ENCODE assay signal across 8 mouse cellular contexts in genomic region chr17:5491801-5492745, GRCm38 (mm10). TPM values are rescaled to one million over a fixed set of nuclear protein-coding genes. Genes with fewer than 3 reads are reported as not detected.
DNase-seq lines count a peak whose midpoint lies in the region; ATAC-seq and TF ChIP-seq lines count a peak whose summit lies in the region.

Zdhhc14 (plus strand) TSS chr17:5492557.

- peaks cover 29% of the 10 kb centered on the region for H3K27me3 ChIP-seq in CH12.LX (replicated peaks)
- H3K27me3 ChIP-seq in heart, embryonic 13.5 days (replicated peaks) = peaks cover 43% of the 10 kb centered on the region
- peaks cover 2% of the 10 kb centered on the region; the same call in 1 of the 2 replicates for H3K27me3 ChIP-seq in liver, embryonic 11.5 days (replicated peaks; ENCODE audit: control insufficient read depth, insufficient read depth, low read length)
- H3K27me3 ChIP-seq in myocyte (ENCODE audit: control insufficient read depth, insufficient read depth, insufficient read length) = peaks cover 32% of the 10 kb centered on the region

- peak within 1 kb of the TSS; percentile 94 for H3K4me2 ChIP-seq in CH12.LX (ENCODE audit: insufficient read depth, low read depth, poor library complexity, severe bottlenecking)
- H3K4me2 ChIP-seq in heart, embryonic 13.5 days = peak within 1 kb of the TSS; percentile 100
- peak within 1 kb of the TSS; percentile 100 for H3K4me2 ChIP-seq in liver, embryonic 11.5 days
- H3K4me2 ChIP-seq in myocyte (ENCODE audit: low read depth) = peak within 1 kb of the TSS; percentile 99

- H3ac ChIP-seq in myocyte (ENCODE audit: control insufficient read depth, insufficient read length) = peak within 1 kb of the TSS; percentile 33

- TF ChIP-seq CTCF in CH12.LX (conservative IDR thresholded peaks at IDR 0.05 in 1 of 2, IDR thresholded peaks at IDR 0.05 in 1 of 2; ENCODE audit: low read depth in 2 of 2, low read length in 2 of 2) = no peak

- in situ Hi-C loops in CH12.LX (cut with MboI; ENCODE audit: low pct_ligation_motif_present, low pct_unique_long_range_greater_than_20kb, low sequenced_read_pairs) = no loop called here

- H3K9me3 ChIP-seq in CH12.LX (replicated peaks; ENCODE audit: low read length) = no peaks in the 10 kb centered on the region
- H3K9me3 ChIP-seq in heart, embryonic 13.5 days = no peaks in the 10 kb centered on the region
- no peaks in the 10 kb centered on the region for H3K9me3 ChIP-seq in liver, embryonic 11.5 days (ENCODE audit: control insufficient read depth, low read length)

- no peak for TF ChIP-seq RAD21 in CH12.LX (IDR thresholded peaks at IDR 0.05; ENCODE audit: low read depth, low read length)

- TF ChIP-seq POLR2A in CH12.LX (IDR thresholded peaks at IDR 0.05; ENCODE audit: low read depth, low read length) (peak; percentile 55), myocyte (IDR thresholded peaks at IDR 0.05; ENCODE audit: insufficient read length, low read depth) (peak; percentile 52)

- dilution Hi-C loops in CH12.LX (cut with MboI; ENCODE audit: extremely low pct_ligation_motif_present, extremely low pct_unique_long_range_greater_than_20kb, low sequenced_read_pairs) = no loop called here

- H3K9ac ChIP-seq in CH12.LX (ENCODE audit: insufficient read depth, low read depth) = peak within 1 kb of the TSS; percentile 55
- peak within 1 kb of the TSS; percentile 89 for H3K9ac ChIP-seq in heart, embryonic 13.5 days
- peak within 1 kb of the TSS; percentile 85 for H3K9ac ChIP-seq in liver, embryonic 11.5 days (ENCODE audit: low read depth, low read length)

- H3K4me1 ChIP-seq in CH12.LX (ENCODE audit: control insufficient read depth in 1 of 2, insufficient read depth in 2 of 2) = peaks cover 2 to 17% of the 10 kb centered on the region in 2 experiments; a peak in 2 of 4 replicates
- H3K4me1 ChIP-seq in heart, embryonic 13.5 days = peaks cover 22% of the 10 kb centered on the region
- H3K4me1 ChIP-seq in liver, embryonic 11.5 days (replicated peaks; ENCODE audit: control insufficient read depth, insufficient read depth, low read length) = peaks cover 9% of the 10 kb centered on the region

- DNase-seq in CH12.LX (ENCODE audit: extremely low read depth) = peak; percentile 79
- DNase-seq in c-Kit-positive CD71-negative TER-119-negative erythroid progenitor cells, embryonic 14.5 days (ENCODE audit: low read depth) = peak; percentile 74
- DNase-seq in fibroblast of lung, adult 2 months (ENCODE audit: low read depth) = peak; percentile 45
- peak; percentile 95 for DNase-seq in kidney, postnatal 10 days
- DNase-seq in liver, embryonic 11.5 days (ENCODE audit: low spot score) = peak; percentile 90
- peak; percentile 93 to 96 for DNase-seq in spleen, postnatal 4 days (ENCODE audit: low spot score in 2 of 2)

- H3K4me3 ChIP-seq in CH12.LX (replicated peaks in 1 of 3; ENCODE audit: low read depth in 2 of 3, low read length in 2 of 3, poor library complexity in 1 of 3) (peak within 1 kb of the TSS; percentile 54 to 67 (median 61)), myocyte (peak within 1 kb of the TSS; percentile 33)
- peak within 1 kb of the TSS; percentile 74 for H3K4me3 ChIP-seq in heart, embryonic 13.5 days
- H3K4me3 ChIP-seq in liver, embryonic 11.5 days (ENCODE audit: low read depth, low read length) = peak within 1 kb of the TSS; percentile 82

- H3K79me2 ChIP-seq in CH12.LX (replicated peaks; ENCODE audit: control insufficient read depth, extremely low read depth, insufficient read depth, poor library complexity, severe bottlenecking) (no peaks in the 10 kb centered on the region), myocyte (ENCODE audit: control insufficient read depth, insufficient read depth) (no peaks in the 10 kb centered on the region)

- H3K36me3 ChIP-seq in CH12.LX (replicated peaks in 1 of 2; ENCODE audit: control insufficient read depth in 1 of 2, insufficient read depth in 1 of 2, low read length in 1 of 2) (no peaks in the 10 kb centered on the region), myocyte (ENCODE audit: control insufficient read depth, insufficient read depth) (no peaks in the 10 kb centered on the region)
- no peaks in the 10 kb centered on the region for H3K36me3 ChIP-seq in heart, embryonic 13.5 days
- no peaks in the 10 kb centered on the region for H3K36me3 ChIP-seq in liver, embryonic 11.5 days (ENCODE audit: control insufficient read depth, insufficient read depth, low read length)

- TF ChIP-seq EP300 in CH12.LX (IDR thresholded peaks at IDR 0.05; ENCODE audit: low read length) = no peak

- H3K27ac ChIP-seq in CH12.LX (ENCODE audit: insufficient read depth, low read depth) = no peak within 1 kb of the TSS
- H3K27ac ChIP-seq in heart, embryonic 13.5 days (replicated peaks) = peak within 1 kb of the TSS; percentile 90
- peak within 1 kb of the TSS; percentile 93 for H3K27ac ChIP-seq in liver, embryonic 11.5 days (ENCODE audit: low read depth, low read length)

- WGBS in heart, embryonic 13.5 days = under 1% methylated on average over 70 of the region's 70 CpGs
- under 1% methylated on average over 70 of the region's 70 CpGs for WGBS in liver, embryonic 11.5 days

- ATAC-seq in heart, embryonic 13.5 days (ENCODE audit: extremely low read depth, insufficient number of reproducible peaks, low FRiP score, low TSS enrichment) = peak; percentile 89
- peak; percentile 89 for ATAC-seq in liver, embryonic 11.5 days (replicated peaks; ENCODE audit: low FRiP score)

TF ChIP-seq in CH12.LX, 34 proteins besides CTCF, POLR2A, EP300 and RAD21:
- no peak for TF ChIP-seq CHD2 (IDR thresholded peaks at IDR 0.05; ENCODE audit: low read length)
- TF ChIP-seq NRF1 (IDR thresholded peaks at IDR 0.05; ENCODE audit: low read depth, low read length) = peak; percentile 61
- peak; percentile 55; the same call in 1 of the 2 replicates for TF ChIP-seq MXI1 (IDR thresholded peaks at IDR 0.05; ENCODE audit: low read depth, low read length)
- TF ChIP-seq SIN3A (IDR thresholded peaks at IDR 0.05; ENCODE audit: low read length) = peak; percentile 41; the same call in 1 of the 2 replicates

TF ChIP-seq in myocyte, 11 proteins besides CTCF, POLR2A, EP300 and RAD21:
- TF ChIP-seq MYOD1 (IDR thresholded peaks at IDR 0.05; ENCODE audit: control insufficient read depth in 1 of 3, insufficient read length in 2 of 3, low read depth in 2 of 3) (peak in 1 of 3 experiments; percentile 8), USF1 (IDR thresholded peaks at IDR 0.05; ENCODE audit: low read depth) (no peak), TCF3 (IDR thresholded peaks at IDR 0.05; ENCODE audit: insufficient read length, low read depth) (no peak)
TF ChIP-seq in myocyte: peak in this region for 1.

RNA-seq across cellular contexts. Expression of gene Zdhhc14, which starts in this region (rescaled TPM):
- total RNA-seq in CH12.LX (2012; rRNA removed) = 0.29 and 0.34 TPM in 2 replicates
- total RNA-seq in CH12.LX (2014; rRNA removed) = 0.35 and 0.39 TPM in 2 replicates
- polyA plus RNA-seq in CH12.LX (2012; ENCODE audit: insufficient read length, low read depth) = 0.95 and 1.3 TPM in 2 replicates
- 1.2 and 1.3 TPM in 2 replicates for polyA plus RNA-seq in heart, embryonic 13.5 days (2015; fragmentation: Nextera tagmentation; extraction: Ambion mirVana)
- polyA plus RNA-seq in liver, embryonic 11.5 days (2014; fragmentation: Nextera tagmentation; extraction: Ambion mirVana) = 6.2 and 7.5 TPM in 2 replicates
- 0.86 TPM for polyA plus RNA-seq in myocyte (2012; fragmentation: generic; extraction: Trizol)

Comparison
In these comparisons a context has a peak if more than half of its experiments do, and no peak if none do; other contexts are left out.
1. DNase-seq: peak in every context shown above with its lines; median percentile 95 in kidney, postnatal 10 days; 94 in spleen, postnatal 4 days; 90 in liver, embryonic 11.5 days; 79 in CH12.LX; 74 in c-Kit-positive CD71-negative TER-119-negative erythroid progenitor cells, embryonic 14.5 days; 45 in fibroblast of lung, adult 2 months.